Mouse (Mus musculus) embryonic fibroblast, embryonic 13.5 days (primary cell): ENCODE measurements around the gene Gstz1.

ENCODE experiments used
- CTCF ChIP-seq: IDR thresholded peaks from 2 replicates; pipeline ENCODE4 v1.5.1; 2011; ENCODE audit warnings: mild to moderate bottlenecking, control low read depth, low read length, moderate library complexity, borderline replicate concordance; ENCODE audit not compliant: insufficient read depth
- POLR2A ChIP-seq: IDR thresholded peaks from 2 replicates; pipeline ENCODE4 v1.6.1; 2011; ENCODE audit warnings: low read depth, mild to moderate bottlenecking, control low read depth, low read length, moderate library complexity

DNA sequence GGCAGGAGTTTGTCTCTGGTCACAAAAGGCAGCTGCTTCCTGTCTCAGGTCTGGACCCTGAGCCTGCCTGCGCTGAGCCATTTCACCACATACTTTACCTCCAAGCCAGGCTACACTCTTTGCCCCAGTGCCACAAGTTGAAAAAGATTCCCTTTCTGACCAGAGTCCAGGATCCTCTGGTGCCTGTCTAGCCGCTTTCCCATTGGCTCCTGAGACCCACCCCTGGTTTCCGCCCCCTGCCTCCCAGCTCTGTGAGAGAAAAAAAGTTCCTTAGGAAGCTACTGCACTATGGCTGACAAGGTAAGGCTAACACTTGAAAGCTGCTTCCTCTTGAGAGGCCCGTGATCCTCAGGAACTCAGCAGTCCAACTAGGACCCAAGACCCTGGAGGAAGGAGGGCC lies 10.4 kb downstream of the Gstz1 start:
- TF ChIP-seq CTCF, result no peak
- no peak for TF ChIP-seq POLR2A
